Mouse (Mus musculus) olfactory bulb, adult 2 months (tissue): ENCODE measurements around the gene Hacl1. TPM values are rescaled to one million over a fixed set of nuclear protein-coding genes. Genes with fewer than 3 reads are reported as not detected.

Experiments
- H3K27ac ChIP-seq: fragments of 200-500 bp; 2 replicates; pipeline ENCODE4 v1.5.1; 2012; ENCODE audit warnings: low read depth, low read length; ENCODE audit not compliant: insufficient read depth
- H3K4me1 ChIP-seq: fragments of 200-500 bp; 2 replicates; pipeline ENCODE4 v1.6.1; 2012; ENCODE audit warnings: low read length; ENCODE audit not compliant: control insufficient read depth, insufficient read depth
- H3K4me3 ChIP-seq: fragments of 200-500 bp; 2 replicates; pipeline ENCODE4 v1.5.1; 2012; ENCODE audit warnings: mild to moderate bottlenecking, low read depth, low read length, moderate library complexity; ENCODE audit not compliant: insufficient read depth
- CTCF ChIP-seq: fragments of 200-500 bp; IDR thresholded peaks from 2 replicates; pipeline ENCODE4 v1.5.1; 2012; ENCODE audit warnings: low read depth, mild to moderate bottlenecking, low read length, moderate library complexity; ENCODE audit not compliant: insufficient read depth
- POLR2A ChIP-seq: fragments of 200-500 bp; IDR thresholded peaks from 2 replicates; pipeline ENCODE4 v1.6.1; 2012; ENCODE audit warnings: mild to moderate bottlenecking, low read depth, low read length, moderate library complexity; ENCODE audit not compliant: insufficient read depth
- WGBS: fragments of 180-500 bp; shearing (Covaris S2); methylation state at CpG from one replicate; pipeline ENCODE4 v1.1.7; 2018; 5-methylcytosine and 5-hydroxymethylcytosine counted together
- polyA plus RNA-seq: library from polyadenylated mRNA; stranded (reverse); fragments of >200 nt; gene quantifications from 2 replicates; pipeline ENCODE4 v1.2.4, GENCODE M21; 2012; ENCODE audit warnings: low replicate concordance; ENCODE audit not compliant: missing spikeins, insufficient read depth, insufficient read length

The Hacl1 gene
- polyA plus RNA-seq, 1 experiment = not detected

DNA sequence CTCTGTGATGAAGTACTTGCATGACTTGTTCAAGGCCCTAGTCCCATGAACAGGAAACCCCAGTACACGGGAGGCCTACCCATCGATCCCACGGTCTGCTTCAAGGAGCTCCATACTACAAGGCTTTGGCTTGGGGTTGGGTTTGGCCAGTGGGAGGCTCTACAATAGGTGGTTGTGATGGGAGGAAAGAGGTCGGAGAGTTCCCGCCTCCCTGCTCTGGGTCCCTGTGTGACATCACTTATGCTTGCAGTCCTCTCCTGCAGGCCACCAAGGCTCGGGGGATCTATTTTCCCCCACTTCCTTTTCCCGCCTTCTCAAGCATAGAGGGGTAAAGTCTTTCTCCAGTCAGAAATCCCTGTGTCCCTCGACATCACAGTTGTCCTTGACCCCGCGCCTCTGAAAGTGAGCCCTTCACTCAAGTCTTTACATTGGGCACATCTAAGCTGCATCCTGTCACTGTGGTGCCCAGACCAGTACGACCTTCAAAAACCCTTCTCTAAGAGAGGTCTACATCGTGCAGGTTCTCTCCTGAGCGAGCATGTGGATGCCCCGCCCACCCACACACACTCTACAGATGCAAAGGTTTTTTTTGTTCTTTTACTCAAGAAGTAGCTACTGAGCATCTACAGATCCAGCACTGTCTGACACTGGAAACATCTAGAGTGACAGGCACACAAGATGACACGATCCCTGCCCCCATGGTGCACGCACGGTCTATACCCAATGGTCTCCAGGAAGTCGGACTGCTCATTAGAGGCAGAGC lies 66.0 kb downstream of the Hacl1 start:
- Histone ChIP-seq H3K4me1 (peaks cover 14% of the 10 kb centered on the region), H3K4me3 (no peak overlapping the region), H3K27ac (no peak overlapping the region)
- WGBS = 92% methylated on average over 18 of the region's 18 CpGs
- TF ChIP-seq CTCF (no peak), POLR2A (no peak)

DNA sequence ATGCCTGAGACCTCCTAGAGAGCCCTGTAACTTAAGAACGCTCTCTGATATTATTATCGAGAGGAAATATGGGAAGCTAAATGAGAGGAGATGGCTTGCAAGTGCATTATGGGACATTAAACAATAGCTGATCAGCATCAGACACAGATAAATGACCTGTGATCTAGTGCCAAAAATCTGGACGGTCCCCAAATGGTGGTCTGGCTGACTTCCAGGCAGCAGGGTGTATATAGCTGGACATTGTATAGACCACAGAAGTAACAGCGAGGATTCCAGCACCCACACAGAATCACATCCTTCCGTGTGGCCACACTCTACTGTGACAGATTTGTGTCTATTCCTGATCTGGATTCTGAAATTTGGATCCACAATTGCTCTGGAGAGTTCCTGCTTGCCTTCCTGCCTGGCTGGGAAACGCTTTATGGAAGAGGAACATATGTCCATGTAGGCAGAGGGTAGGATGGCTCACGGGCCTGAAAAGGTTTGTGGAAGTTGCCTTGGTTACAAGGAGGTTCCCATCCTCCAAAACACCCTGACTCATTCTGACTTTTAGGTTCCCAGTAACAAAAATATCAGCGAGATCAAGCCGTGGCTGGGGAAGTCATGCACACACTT lies 68.4 kb downstream of the Hacl1 start:
- H3K4me1 ChIP-seq = peaks cover 14% of the 10 kb centered on the region
- TF ChIP-seq CTCF (no peak), POLR2A (no peak)
- H3K4me3 ChIP-seq = no peak overlapping the region
- WGBS = 54% methylated on average over 9 of the region's 9 CpGs
- no peak overlapping the region for H3K27ac ChIP-seq

DNA sequence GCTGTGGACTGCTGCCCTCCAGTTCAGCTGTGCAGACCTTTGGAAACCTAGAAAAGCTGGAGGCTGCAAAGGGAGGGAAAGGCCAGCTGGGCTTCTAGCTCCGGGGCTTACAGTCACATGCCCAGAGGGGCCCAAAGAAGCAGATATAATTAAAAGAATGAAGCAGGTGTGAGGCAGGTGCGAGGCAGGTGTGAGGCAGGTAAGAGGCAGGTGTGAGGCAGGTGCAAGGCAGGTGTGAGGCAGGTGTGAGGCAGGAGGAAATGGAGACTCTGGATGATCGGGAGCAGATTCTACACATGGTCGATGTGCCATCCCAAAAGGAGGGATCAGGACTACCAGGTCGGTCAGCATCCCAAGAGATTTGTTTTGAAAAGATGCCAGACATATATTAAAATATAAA lies 69.7 kb downstream of the Hacl1 start:
- 89% methylated on average over 5 of the region's 5 CpGs for WGBS
- no peak overlapping the region for H3K4me3 ChIP-seq
- TF ChIP-seq CTCF (no peak), POLR2A (no peak)
- peaks cover 13% of the 10 kb centered on the region for H3K4me1 ChIP-seq
- no peak overlapping the region for H3K27ac ChIP-seq

DNA sequence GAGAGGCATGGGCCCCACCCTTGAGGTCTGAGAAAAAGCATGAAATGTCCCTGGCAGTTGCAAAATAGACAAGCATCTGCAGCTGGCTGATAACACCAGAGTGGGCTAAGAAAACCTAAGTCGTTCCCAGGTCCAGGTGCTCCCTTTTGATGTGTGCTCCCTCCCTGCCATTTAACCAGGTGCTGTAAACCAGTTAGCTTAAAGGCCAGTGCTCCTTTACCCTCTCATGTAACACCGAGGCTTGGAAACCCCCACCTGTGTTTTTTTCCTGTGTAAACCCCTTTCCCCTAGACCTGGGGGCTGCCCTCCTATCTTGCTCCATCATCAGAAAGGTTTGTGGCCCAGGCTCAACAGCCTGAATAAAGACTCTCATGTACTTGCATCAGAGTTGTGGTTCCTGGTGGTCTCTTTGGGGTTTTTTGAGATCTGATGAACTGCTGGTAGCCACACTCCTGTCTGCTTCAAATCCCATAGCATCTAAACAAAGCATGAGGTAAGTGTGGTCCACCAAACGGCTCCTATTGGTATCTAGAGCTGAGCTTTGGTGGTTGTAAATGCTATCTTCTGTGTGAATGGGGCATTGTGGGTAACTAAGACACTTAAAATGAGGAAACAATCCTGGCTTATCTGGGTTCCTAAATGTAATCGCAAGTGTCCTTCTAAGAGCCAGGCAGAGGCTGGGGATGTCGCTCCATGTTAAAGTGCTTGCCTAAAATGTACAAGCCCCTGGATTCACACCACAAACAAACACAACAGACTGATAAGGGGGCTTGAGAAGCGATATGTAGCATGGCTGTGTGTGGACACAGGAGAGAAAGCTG lies 70.7 kb downstream of the Hacl1 start:
- 88% methylated on average over 6 of the region's 6 CpGs for WGBS

DNA sequence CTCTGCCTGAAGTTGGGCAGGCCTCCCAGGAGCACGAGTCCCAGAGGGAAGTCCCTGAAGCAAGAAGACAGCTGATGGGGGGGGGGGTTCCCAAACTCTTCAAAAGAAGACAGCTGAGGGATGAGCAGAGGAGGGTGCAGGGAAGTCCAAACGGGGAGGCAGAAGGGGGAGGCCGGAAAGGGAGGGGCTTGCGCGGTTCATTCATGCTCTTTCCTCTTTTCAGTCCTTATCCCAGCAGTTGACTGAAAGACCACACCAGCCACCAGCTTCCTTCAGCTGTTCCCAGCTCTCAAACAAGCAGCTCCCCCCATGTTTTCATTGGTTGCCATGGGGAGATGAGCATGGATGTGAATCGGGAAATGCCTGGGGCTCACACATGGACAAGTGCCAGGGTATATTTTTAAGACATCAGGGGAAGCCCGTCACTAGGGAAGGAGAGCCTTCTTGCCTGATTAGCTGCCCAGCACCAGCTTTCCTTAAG lies 71.9 kb downstream of the Hacl1 start:
- TF ChIP-seq POLR2A = no peak
- no peak for TF ChIP-seq CTCF
- Histone ChIP-seq H3K4me1 (peaks cover 5% of the 10 kb centered on the region; the same call in 1 of the 2 replicates), H3K27ac (no peak overlapping the region), H3K4me3 (no peak overlapping the region)
- WGBS = 51% methylated on average over 7 of the region's 7 CpGs

More for the DNA sequence above, 70.7 kb downstream of the Hacl1 start:
- TF ChIP-seq POLR2A = no peak
- no peak for TF ChIP-seq CTCF
- peaks cover 4% of the 10 kb centered on the region; the same call in 1 of the 2 replicates for H3K4me1 ChIP-seq
- no peak overlapping the region for H3K4me3 ChIP-seq
- no peak overlapping the region for H3K27ac ChIP-seq

DNA sequence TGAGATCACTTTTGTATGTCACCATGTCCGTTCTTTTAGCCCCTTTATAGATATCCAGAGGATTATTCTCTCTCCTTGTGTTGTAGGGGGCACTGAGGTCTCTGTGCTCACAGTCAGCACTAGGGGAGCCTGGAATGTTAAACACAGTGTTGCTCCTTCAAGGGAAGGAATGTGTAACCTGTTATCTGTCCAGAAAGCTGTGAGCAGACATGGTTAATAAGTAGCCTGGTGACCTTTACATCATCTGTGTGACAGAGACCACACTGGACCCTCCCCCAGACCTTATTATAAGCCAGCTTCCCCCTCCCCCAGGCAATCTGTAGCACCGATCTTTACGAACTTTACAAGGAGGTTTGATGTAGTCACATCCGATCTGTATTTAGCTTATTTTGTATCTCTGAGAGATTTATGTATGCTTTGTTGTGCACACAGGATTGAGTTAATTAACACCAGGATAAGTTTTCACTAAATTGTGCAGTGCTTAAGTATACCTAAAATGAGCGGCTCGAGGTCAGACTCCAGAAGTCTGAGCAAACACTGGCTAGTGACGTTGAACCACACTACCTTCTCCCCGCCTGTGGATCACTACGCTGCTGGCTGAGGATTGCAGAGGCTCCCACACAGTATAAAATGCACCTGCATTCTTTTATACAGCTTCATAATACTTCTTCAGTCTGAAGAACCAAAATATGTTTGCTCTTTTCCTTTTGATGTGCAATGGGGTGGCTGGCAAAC lies 75.4 kb downstream of the Hacl1 start:
- Histone ChIP-seq H3K4me1 (0 out of 2 replicates have a peak, but pooled peaks cover 2% of the 10 kb centered on the region), H3K27ac (no peak overlapping the region), H3K4me3 (no peak overlapping the region)
- TF ChIP-seq CTCF = no peak
- TF ChIP-seq POLR2A = no peak
- 84% methylated on average over 9 of the region's 9 CpGs for WGBS

DNA sequence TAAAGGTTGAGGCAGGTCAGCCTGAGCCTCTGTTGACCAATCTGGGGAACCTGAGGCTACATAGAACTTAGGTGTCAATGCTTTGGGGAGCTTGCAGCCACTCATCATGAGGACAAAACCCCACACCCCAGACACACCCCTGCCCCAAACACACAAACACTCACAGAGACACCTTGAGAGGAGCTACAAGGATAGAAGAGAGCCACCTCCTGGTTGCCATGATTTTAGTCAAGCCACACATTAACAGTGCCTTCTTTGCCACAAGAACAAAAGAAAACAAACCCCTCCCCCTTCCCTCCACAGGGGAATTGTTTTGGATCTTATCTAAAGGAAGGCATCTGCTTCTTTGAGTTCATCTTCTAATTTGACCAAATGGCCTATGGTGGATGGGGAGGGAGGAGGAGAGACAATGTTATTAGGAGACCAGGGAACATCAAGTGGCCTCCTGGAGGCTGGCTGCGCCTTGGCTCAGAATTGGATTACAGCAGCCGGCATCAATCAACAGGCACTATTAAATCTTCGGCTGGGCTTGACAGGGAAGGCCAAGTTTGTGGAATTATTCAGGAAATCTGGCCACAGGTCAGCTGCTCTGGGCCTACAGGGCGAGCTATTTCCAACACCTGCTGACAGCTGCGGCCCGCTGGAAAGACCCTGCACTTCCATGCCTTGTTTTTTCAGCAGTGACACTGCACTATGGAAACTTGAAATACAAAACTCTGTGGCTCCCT lies 76.5 kb downstream of the Hacl1 start:
- no peak for TF ChIP-seq CTCF
- TF ChIP-seq POLR2A = no peak
- Histone ChIP-seq H3K4me1 (0 out of 2 replicates have a peak, but pooled peaks cover 2% of the 10 kb centered on the region), H3K4me3 (no peak overlapping the region), H3K27ac (no peak overlapping the region)
- 53% methylated on average over 6 of the region's 6 CpGs for WGBS

DNA sequence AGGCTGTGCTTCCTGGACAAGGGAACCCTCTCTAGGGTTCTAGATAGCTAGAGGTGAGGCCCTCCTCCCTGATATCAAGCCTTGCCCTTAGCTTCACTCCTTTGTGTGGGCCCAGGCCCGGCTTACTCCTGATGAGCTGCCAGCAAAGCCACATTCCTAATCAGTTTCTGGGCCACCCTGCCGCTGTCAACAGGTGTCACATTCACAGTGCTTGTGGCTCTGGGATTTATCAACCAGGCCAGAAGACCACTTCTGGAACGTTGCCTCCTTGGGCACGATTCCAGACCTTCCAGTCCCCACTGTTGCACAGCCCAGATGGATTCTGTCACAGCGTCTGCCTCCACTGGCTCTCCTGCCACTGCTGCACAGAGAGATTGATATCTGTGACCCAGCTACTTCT lies 80.2 kb downstream of the Hacl1 start:
- Histone ChIP-seq H3K4me1 (peaks cover 11% of the 10 kb centered on the region), H3K4me3 (no peak overlapping the region), H3K27ac (no peak overlapping the region)
- no peak for TF ChIP-seq POLR2A
- no peak for TF ChIP-seq CTCF
- WGBS = 42% methylated on average over 5 of the region's 5 CpGs
